Mouse (Mus musculus) ES-Bruce4 (cell line): ENCODE measurements around the gene Nob1.

Source experiments
- CTCF ChIP-seq: IDR thresholded peaks from one replicate; pipeline ENCODE4 v1.8.1; 2011; ENCODE audit warnings: low read depth, low read length
- EP300 ChIP-seq: IDR thresholded peaks from 2 replicates; pipeline ENCODE4 v1.6.1; 2011; ENCODE audit warnings: low read depth, low read length; ENCODE audit not compliant: insufficient read depth
- POLR2A ChIP-seq: IDR thresholded peaks from one replicate; pipeline ENCODE4 v1.8.1; 2011; ENCODE audit warnings: low read length; ENCODE audit not compliant: insufficient read depth

GRCm38 (mm10) chr8:107384651-107385050 lies 40.2 kb downstream of the Nob1 start:
- no peak for TF ChIP-seq CTCF
- TF ChIP-seq POLR2A, result no peak
- TF ChIP-seq EP300, result no peak
